Mouse (Mus musculus): ENCODE data around the gene Ska2.

Gene Ska2

DNA sequence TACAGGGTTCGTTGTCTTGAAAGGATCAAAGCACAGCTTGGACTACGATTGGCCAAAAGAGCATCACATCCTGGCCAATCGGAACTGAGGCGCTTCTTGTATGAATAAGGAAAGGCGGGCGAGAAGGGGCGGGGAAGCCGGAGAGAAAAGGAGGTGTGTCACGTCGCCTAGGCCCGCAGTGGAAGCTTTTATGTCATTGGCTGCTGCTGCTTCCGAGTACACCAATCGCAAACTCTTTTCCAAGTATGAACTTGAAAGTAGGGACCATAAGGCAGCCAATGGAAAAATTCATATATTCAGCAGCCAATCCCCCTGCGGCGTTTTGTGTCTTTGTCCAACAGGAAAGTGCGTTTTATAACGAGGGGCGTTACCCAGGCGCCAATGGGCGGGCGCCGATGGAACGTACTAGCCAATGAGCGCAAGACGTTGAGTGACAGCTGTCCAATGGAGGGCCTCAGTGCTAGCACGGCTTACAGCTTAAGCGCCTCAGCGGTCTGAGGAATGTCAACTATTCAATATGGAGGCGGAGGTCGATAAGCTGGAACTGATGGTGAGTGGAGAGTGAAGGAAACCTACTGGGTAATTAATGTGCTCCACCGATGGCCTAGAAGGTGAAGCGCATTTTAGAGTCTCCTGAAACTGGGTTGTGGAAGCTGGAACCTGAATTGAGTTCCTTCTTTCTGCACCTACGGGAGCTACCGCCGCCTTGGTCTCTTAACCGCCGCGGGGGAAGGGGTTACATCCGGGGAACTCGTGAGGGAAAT, at the start of gene Ska2:
TSS of gene Ska2 (plus strand) at position 480 of the 764 bp plus-strand sequence.
- DNase-seq: peak; percentile 97

DNA sequence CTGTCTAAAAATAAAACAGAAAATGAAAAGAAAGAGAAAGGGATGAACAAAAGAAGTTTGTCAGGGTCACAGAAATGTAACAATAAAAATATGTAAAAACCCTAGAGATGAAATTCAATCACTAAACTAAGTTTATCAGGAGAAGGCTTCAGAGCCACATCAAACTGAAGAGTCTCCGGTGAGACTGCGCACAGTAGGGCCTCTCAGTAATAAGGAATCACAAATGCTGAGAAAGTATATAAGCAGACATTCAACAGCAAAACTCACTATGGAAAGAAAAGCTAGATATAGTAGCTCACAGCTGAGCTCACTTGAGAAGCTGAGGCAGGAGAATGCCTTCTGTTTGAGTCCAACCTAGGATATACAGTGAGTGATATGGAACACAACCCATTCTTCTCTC, 48.6 kb upstream of the Ska2 start:
- DNase-seq: no peak

DNA sequence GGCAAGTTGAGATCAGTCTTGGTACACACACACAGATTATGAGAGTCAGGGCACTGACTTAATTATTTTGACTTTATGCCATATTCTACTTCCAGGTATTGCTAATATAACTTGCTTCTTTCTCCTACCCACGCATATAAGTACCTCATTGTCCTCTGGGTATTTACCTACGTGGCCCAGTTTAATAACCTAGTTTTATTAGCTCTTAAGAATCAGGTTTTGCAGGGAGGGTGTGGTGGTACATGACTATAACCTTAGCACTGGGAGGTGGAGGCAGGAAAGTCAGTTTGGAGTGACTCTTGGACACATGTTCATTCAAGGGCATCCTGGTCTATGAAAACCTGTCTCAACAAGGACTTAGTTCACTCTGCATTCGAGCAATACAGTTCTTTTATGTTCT, 46.9 kb upstream of the Ska2 start:
- no peak for DNase-seq

DNA sequence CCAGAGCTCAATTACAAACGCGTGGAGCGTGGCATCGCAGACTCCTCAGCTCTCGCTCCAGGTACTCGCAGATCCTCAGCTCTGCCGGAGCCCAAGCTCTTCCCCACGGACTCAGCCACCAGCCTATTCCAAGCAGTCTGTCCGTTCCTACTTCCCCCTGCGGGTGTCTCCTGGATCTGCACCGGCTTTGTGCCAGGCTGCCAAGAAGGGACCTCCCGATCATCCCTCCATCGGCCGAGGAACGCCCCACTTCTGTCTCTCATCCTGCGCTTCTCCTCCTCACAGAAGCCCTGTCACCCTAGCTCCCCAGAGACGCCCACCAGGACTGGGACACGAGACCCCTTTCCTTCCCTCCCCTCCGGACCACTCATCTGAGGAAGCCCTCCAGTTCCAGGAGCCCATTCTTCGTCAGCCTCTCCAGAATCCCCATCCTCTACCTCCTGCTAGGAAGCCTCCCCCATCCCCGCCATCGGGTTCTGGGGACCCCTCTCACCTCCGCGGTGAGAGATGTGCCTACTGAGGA, 35.6 kb upstream of the Ska2 start:
- peak; percentile 70 for DNase-seq

DNA sequence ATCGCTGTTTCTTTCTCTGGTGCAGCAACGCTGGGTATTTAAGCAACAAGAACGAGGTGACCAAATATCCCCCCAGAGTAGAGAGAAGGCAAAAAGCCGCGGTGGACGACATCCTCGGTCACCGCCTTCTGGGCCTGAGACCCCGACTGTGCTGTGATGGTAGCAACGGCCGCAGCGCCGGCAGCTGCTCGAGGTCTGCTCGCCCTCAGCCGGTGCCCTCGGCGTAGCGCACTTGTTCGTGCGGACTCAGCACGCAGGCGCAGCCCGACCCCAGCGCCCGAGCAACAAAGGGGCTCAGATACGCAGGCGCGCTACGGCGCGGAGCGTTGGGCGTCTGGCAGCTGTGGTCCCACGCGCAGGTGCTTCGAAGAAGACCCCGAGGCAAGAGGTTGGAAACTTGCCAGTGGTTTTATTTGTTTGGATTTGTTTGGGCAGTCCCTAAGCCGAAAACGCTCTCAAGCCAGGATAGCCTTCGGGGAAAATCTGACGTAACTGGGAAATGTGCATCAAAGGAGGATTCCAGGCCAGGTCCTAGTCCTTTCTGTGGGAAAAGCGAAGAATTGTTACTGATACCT, 35.1 kb upstream of the Ska2 start, which contains the start of gene Gdpd1:
TSS of gene Gdpd1 (minus strand) at position 197 of the 575 bp plus-strand sequence.
- peak; percentile 92 for DNase-seq

DNA sequence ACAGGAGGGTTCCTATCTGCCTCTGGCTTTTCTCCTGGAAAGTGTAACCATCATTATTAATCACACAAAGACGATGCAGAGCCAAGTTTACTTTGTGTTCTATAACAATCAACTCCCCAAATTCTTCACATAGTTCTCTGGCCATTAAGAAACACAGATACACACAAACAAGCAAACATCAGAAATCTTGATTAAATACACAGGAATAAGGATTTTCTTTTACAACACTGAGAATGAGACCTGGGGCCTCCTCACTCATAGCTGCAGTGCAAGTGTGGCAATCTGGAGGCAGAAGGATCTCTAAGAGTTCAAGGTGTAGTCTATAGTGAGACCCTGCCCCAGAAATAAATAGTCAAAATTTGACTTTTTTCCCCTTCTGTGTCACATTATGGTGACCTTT, 25.3 kb upstream of the Ska2 start:
- DNase-seq: no peak

DNA sequence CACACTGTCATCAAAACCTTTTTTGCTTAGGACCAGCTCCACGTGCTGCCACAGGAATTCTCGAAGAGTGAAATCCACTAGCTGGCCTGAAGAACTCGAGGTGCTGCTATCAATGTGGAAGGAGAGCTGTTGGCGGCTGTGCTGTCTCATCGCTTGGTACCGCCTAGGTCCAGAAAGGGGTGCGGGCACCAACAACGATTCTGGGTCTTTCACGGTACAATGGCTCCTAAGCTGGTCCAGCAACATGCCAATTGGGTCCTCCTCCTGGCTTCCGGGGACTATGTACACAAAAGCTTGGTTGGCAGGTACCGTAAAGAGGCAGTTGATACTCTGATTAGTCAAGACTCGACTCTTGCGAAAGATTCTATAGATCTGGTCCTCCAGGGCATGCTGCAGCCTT, 23.6 kb upstream of the Ska2 start:
- no peak for DNase-seq

DNA sequence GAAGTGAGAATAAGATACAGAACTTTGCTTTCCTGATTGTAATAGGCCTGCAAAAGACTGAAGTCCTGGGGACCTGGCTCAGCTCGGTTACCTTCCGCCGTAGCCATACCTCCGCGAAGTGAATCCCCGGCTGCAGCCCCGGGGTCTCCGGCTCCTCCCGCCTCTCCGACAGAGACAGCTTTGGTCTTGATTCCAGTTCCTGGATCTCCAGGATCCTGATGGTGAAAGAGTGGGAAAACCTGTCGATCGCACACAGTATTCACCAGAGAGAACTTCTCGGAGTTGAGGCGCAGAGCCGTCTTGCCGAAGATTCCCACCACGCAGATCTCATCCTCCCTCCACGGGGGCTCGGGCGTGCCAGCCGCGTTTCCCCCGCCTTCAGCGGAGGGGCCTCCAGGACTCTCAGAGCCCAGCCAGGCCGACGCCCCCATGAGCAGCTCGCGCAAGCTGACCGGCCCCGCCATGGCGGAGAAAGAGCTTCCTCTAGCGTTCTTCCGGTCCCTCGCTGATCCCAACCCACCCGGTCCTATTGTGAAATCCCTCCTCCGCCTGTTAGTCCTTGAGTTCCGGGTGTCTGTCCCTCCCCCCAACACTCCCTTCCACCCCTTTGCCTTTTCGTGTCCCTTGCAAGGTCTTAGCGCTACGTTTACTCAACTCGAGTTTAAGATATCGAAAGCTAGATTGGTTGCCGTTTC, 22.6 kb upstream of the Ska2 start, which contains the start of gene Smg8:
TSS of gene Smg8 (minus strand) at position 485 of the 695 bp plus-strand sequence.
- DNase-seq: peak; percentile 85

DNA sequence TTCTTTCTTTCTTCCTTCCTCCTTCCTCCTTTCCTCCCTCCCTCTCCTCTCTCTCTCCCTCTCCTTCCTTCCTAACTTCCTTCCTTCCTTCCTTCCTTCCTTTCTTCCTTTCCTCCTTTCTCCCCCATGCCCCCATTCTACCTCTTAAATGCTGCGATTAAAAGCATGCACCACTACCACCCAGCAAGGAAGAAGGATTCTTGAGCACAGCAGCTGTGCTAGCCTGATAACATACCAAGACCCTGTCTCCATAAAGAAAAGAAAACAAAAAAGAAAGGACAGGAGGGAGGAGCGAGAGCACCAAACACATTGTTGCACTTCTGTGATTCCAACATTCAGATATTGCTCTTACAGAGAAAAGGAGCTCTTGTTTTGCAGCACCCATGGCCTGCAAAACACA, 21.9 kb upstream of the Ska2 start:
- no peak for DNase-seq

DNA sequence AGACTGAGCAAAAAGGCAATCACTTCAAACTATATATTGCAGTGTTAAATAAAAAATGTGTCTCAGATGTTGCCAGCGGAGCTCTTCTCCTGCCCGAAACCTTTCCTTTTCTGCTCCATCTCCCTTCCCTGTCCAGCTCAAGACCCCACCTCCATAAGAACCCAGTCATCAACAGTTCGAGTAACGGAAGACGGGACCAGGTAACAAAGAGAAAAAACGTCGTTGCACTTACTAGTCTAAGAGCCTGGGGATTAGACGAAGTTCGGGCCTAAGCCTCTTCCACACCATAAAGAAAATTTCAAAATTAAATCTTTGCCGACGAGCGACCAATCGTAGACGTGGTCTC, 652 bp upstream of the Ska2 start, which contains the start of gene Prr11:
TSS of gene Prr11 (minus strand) at position 300 of the 346 bp plus-strand sequence.
- DNase-seq: no peak

DNA sequence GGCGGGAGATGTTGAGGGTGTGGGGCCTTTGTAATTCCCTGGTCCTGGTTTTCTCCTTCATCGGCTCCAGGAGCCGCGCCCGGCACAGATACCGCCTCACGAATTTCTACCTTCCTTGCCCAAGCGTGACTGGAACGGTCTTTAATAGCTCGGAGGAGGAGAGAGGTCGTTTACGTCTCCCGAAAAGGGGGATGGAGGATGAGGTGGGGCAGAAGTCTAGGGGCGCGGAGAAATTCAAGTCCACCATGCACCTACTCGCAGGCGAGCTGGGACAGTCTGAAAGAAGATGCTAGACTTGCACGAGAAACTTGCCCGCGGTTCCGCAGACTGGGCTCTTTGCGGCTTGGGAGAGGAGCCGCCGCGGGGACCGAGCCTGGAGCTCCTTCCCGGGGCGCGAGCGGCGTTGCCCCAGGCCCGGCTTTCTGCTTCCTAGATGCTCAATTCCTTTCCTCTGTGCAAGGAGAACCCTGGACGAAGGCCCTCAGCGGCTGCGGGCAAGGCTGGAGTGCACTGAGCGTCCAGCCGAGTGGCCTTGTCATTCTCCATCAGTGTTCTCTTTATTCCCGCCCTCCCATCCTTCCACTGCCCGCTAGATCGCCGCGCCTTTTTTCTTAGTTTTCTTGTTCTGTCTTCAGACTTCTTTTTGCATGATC, 611 bp downstream of the Ska2 start:
- peak; percentile 57 for DNase-seq

DNA sequence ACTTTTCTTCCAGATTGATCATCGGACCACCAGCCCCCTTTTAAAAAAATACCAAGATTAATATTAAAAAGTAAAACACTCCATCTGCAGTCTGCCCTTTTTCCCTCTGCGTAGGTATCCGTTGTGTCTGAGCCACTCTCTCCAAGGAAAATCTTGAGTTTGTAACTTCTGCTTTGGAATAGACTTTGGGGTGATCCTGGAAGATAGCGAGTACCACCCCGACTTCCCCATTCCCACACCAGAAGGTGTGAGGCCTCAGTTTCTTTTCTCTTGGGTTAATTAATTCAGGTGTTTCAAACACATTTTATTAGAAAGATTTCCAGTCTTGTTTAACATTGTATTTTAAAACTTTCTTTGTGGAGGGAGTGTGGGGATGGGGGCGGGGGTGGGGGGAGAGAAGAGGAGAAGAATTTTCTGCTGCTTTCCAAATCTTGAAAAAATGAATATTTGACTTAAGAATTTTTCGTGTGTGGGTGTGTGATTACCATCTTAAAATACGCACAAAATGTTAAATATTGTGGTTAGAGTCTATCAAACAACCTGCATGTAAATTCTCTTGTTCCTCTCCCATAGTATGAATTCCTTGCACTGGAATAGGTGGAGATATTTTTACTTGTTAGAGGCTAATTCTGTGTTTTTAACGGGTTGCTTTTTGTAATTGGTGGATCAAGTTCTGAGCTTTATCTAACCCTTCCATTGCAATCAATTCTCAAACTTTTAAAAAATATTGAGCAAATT, 1.3 kb downstream of the Ska2 start:
- DNase-seq: no peak

DNA sequence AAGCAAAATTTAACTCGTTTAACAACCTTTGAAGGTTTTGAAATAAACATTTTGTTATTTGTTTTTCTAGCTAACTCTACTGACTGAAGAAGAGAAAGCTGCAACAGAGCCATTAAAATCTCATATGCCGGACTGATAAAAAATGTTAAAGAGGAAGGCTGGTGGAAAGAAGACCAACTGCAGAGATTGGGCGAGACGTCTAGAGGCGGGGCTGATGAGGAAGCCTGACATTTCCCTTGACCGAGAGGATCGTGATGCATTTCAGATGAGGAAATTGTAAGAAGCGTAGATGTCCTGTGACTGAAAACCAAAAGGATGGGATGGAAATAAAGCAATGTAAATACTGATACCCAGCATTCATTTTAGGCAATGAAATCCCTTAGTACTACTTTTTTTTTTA, 12.8 kb downstream of the Ska2 start:
- DNase-seq: no peak

DNA sequence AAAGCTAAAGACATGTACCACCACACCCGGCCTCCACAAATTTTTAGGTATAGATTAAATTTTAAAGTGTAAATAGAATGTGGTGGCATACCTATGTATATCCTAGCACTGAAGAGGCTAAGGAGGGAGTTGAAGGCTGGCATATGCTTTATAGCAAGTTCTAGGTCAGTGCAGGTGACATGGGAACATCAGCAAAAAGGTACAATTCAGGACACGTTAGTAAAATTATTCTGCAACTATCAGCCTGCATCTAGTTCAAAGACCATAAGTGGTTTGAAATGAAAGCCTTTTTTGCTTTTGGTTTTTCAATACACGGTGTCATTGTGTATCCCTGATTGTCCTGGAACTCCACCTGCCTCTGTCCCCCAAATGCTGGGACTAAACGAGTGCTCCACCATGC, 16.5 kb downstream of the Ska2 start:
- DNase-seq: no peak

DNA sequence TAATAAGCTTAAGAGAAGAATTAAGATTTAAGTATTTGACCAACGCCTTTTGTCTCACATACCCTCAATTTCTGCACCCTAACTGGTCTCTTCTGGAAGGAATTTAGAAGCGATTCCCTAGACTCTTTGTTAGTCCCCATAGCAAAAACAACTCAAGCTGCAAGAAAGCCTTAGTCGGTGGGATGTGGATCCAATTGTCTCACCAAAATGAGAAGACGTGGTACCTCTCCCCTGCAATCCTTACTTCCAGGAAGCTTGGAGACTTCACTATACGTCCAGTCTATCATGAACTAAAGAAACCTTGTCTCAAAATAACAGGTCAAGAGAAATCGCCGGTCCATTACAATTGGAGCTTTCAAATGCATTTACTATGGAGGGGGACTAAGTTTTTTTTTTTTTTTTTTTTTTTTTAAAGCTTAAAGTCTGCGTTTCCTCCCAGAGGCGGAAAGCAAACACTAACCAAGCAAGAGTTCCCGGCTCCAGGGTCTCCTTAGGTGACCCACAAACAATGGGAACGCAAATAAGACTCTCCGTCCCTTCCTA, 17.3 kb downstream of the Ska2 start:
- no peak for DNase-seq

DNA sequence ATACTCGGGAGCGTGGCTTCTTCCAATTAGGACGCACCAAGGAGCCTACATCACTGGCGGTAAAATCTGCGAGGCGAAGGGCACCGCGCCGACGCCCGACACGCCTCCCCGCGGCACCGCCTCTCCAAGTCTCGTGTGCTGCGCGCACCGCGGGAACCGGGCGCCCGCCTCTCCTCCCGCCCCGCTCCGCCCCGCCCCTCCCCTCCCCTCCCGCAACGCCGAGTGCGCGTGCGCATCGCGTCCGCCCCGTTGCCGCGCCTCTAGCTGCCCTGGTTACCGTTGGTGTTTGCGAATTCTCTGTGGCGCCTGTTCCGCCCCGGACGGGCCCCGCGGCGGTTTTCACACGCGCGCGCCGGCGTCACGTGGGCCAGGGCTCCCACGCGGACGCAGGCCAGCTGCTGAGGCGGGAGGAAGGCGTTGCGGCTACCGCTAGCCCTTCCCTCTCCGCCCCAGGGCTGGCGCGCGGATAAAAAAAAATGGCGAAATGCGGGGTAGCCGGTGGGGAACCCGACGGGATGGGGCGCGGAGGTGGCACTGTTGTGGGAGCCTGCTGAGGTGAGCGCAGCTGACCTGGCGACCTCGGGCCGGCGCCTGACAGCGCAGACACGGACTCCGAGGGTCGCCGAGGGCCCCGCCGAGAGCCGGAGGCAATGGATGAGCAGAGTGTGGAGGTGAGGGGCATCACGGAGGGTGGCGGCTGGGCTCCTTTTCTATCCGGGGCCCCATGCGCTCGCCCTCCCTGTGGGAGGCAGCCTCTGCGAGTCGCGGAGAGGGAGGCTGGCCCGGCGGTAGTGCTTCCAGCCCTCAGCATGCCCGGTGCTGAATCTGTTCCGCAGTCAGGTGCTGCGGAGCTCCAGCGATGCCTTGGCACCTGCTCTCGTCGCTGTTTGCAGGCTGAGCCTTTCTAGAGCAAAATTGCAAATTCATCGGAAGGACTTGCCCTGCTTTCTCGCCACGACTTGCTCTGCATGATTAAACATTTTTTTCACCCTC, 18.1 kb downstream of the Ska2 start, which contains the start of gene Trim37:
TSS of gene Trim37 (plus strand) at position 254 of the 993 bp plus-strand sequence.
- DNase-seq: peak; percentile 95

DNA sequence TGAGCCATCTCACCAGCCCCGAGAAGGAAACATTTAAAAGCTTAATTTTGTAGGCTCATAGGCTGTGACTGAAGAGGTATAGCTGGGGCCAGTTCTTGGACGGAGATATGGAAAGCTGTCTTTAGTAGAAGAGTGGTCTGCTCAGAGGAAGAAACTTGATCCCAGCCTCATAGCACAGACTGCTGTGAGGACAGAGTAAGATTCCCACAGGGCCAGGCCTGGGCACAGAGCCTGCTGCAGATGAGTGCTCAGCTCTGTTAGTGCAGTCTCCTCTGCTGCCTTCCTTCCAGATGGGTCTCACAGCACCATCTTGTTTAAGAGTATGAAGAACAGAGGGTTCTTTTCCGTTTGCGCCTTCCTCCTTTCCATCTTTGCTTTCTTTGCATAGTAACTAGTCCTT, 27.2 kb downstream of the Ska2 start:
- DNase-seq: no peak

DNA sequence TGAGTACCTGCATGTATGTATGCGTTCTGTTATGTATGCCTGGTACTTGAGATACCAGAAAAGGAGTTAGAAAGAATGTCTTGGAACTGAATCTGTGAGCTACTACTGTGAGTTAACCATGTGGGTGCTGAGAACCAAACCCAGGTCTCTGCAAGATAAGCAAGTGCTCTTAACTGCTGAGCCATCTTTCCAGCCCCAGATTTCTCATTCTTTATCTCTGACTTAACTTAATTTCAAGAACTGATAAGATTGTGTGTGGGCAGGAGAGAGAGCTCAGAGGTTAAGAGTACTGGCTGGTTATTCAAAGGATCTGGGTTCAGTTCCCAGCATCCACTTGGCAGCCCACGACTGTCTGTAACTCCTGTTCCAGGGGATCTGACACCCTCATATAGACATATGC, 49.0 kb downstream of the Ska2 start:
- DNase-seq: no peak

DNA sequence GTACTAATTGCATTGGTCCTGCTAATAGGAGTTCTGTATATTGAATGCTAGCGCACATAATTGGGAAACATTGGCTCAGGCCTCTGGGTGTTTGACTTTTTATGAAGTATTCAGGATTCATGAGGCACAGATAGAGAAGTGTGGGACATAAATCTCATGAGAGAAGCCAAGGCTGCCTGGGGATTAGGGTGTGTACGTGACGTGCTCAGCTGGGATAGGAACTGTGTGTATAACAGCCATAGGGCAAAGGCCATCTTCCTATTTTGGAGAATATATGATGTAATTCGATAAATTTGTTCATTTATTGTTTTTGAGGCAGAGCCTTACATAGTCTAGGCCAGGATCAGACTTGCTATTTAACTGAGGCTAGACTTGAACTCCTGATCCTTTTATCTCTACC, 53.7 kb downstream of the Ska2 start:
- DNase-seq: no peak

DNA sequence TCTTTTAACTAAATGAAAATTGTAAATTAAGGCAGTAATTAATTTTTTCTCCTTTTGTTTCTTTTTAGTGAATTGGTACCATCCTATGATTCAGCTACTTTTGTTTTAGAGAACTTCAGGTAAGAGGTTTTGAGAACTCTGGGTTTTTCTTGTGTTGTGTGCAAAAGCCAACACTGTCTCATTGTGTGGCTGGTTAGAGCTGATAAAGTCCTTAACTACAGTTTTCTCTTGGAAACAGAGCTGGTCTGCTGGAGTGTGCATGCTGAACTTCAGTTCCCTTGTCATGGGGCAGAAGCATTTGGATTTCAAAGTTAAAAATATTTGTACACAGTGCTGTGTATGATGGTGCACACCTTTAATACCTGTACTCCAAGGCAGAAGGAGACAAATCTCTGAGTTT, 54.7 kb downstream of the Ska2 start:
- no peak for DNase-seq

DNA sequence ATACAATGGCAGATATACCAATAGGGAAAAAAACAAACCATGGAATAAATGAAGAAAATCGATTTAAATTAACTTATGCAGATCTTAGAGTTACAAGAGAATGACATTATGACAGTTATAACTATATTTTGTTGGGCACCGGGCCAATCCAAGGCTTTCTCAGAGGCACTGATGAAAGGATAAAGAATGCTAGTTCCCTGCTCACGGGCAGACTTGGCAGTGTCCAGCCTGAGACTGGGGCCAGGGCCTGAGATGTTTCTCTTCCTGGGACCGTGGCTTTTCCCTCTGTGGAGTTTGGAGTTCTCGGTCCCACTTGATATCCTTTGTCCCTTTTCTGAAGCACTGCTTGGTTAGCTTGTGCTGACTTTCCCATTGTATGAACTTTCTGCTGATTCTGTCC, 64.6 kb downstream of the Ska2 start:
- no peak for DNase-seq

Measured in liver (tissue).